ENCODE assay signal across 10 mouse cellular contexts in the genomic region with DNA sequence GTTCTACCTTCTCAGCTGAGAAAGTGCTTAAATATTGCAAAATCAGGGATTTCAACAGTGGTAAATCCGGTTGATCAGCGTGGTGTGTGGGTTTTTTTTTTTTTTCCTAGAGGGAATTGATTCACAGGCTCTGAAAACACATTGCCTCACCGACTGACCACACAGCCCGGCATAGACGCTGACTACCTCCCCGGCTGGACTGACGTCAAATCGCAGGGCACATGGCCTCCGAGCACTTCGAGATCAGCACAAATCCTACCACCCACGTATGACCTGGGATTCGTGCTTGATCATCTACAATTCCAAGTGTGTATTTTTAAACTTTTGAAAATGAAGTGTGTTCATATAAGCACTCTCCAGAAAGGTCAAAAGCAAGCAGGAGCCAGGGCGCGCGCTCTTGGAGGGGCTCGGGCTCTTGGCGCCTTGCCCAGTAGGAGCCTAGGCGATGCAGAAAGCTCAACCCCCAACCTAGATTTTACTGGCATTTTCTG.
DNase-seq lines count a peak whose midpoint lies in the region; ATAC-seq and TF ChIP-seq lines count a peak whose summit lies in the region.
"Had no signal": no experiment of that assay in that cellular context is flagged by ENCODE, and none has a peak within 500 bp of the region (broad histone marks: within the 10 kb centered on the region; RNA-seq: fewer than 3 reads in every experiment).

No protein-coding gene starts in this region.

- peak; percentile 19 to 27 for DNase-seq in cerebellum, adult 2 months
- DNase-seq in cerebellum, adult 11-12 months, result no peak
- DNase-seq in kidney, postnatal 14 days, result peak; percentile 5
- no peak for DNase-seq in kidney, adult 9 months
- no peak for DNase-seq in urinary bladder, adult 2 months (ENCODE audit: low spot score)

- H3K27me3 ChIP-seq in cerebellum, adult 2 months (ENCODE audit: control insufficient read depth, insufficient read depth, low read length), result no peaks in the 10 kb centered on the region
- no peaks in the 10 kb centered on the region for H3K27me3 ChIP-seq in limb, embryonic 13.5 days
- no peaks in the 10 kb centered on the region for H3K27me3 ChIP-seq in stomach, embryonic 14.5 days (ENCODE audit: control insufficient read depth, insufficient read depth, low read length)
- no peaks in the 10 kb centered on the region for H3K27me3 ChIP-seq in forebrain, embryonic 13.5 days
- H3K27me3 ChIP-seq: embryonic facial prominence, embryonic 12.5 days had no signal

- no peaks in the 10 kb centered on the region for H3K9me3 ChIP-seq in limb, embryonic 13.5 days
- no peaks in the 10 kb centered on the region for H3K9me3 ChIP-seq in stomach, embryonic 14.5 days (ENCODE audit: control insufficient read depth, low read depth, low read length)
- H3K9me3 ChIP-seq in forebrain, embryonic 13.5 days (replicated peaks), result no peaks in the 10 kb centered on the region
- H3K9me3 ChIP-seq: embryonic facial prominence, embryonic 12.5 days had no signal

- peaks cover 3% of the 10 kb centered on the region; the same call in 1 of the 2 replicates for H3K4me1 ChIP-seq in cerebellum, adult 2 months (ENCODE audit: control insufficient read depth, insufficient read depth, low read length)
- H3K4me1 ChIP-seq in limb, embryonic 13.5 days, result peaks cover 17% of the 10 kb centered on the region
- no peaks in the 10 kb centered on the region for H3K4me1 ChIP-seq in stomach, embryonic 14.5 days (ENCODE audit: control insufficient read depth, insufficient read depth, low read length)
- H3K4me1 ChIP-seq in forebrain, embryonic 13.5 days, result peaks cover 4% of the 10 kb centered on the region; the same call in 1 of the 2 replicates
- H3K4me1 ChIP-seq: embryonic facial prominence, embryonic 12.5 days had no signal

- 20% methylated on average over 18 of the region's 18 CpGs for whole genome bisulfite sequencing in cerebellum, adult 2 months
- WGBS in limb, embryonic 13.5 days, result 52% methylated on average over 18 of the region's 18 CpGs
- 30% methylated on average over 18 of the region's 18 CpGs for WGBS in stomach, embryonic 14.5 days
- 85% methylated on average over 18 of the region's 18 CpGs for WGBS in forebrain, embryonic 13.5 days

- no peak overlapping the region for H3K27ac ChIP-seq in cerebellum, adult 2 months (ENCODE audit: insufficient read depth, low read length)
- no peak overlapping the region for H3K27ac ChIP-seq in limb, embryonic 13.5 days
- no peak overlapping the region for H3K27ac ChIP-seq in stomach, embryonic 14.5 days (ENCODE audit: low read length)
- no peak overlapping the region for H3K27ac ChIP-seq in forebrain, embryonic 13.5 days
- H3K27ac ChIP-seq: embryonic facial prominence, embryonic 12.5 days; macrophage had no signal

- no peaks in the 10 kb centered on the region for H3K36me3 ChIP-seq in limb, embryonic 13.5 days
- no peaks in the 10 kb centered on the region for H3K36me3 ChIP-seq in stomach, embryonic 14.5 days (ENCODE audit: control insufficient read depth, insufficient read depth, low read length)
- H3K36me3 ChIP-seq in forebrain, embryonic 13.5 days (ENCODE audit: poor library complexity, severe bottlenecking), result no peaks in the 10 kb centered on the region
- H3K36me3 ChIP-seq: embryonic facial prominence, embryonic 12.5 days had no signal

- no peak for TF ChIP-seq POLR2A in cerebellum, adult 2 months (IDR thresholded peaks at IDR 0.05; ENCODE audit: borderline replicate concordance, insufficient read depth, low read length)

- peak; percentile 36 for ATAC-seq in limb, embryonic 13.5 days (ENCODE audit: low FRiP score, low read depth)
- no peak for ATAC-seq in stomach, embryonic 14.5 days (ENCODE audit: insufficient number of reproducible peaks, insufficient read depth, low FRiP score, low read depth)
- no peak for ATAC-seq in forebrain, embryonic 13.5 days

- no peak overlapping the region for H3K9ac ChIP-seq in limb, embryonic 13.5 days
- no peak overlapping the region for H3K9ac ChIP-seq in stomach, embryonic 14.5 days (replicated peaks; ENCODE audit: low read depth, low read length)
- no peak overlapping the region for H3K9ac ChIP-seq in forebrain, embryonic 13.5 days
- H3K9ac ChIP-seq: embryonic facial prominence, embryonic 12.5 days had no signal

- H3K4me2 ChIP-seq in limb, embryonic 13.5 days (replicated peaks), result peak overlapping the region; percentile 46
- H3K4me2 ChIP-seq in stomach, embryonic 14.5 days (replicated peaks; ENCODE audit: low read depth, low read length), result peak overlapping the region; percentile 27; the same call in 1 of the 2 replicates
- H3K4me2 ChIP-seq in forebrain, embryonic 13.5 days, result no peak overlapping the region
- H3K4me2 ChIP-seq: embryonic facial prominence, embryonic 12.5 days had no signal

- H3K4me3 ChIP-seq in cerebellum, adult 2 months (replicated peaks; ENCODE audit: insufficient read depth, low read depth, low read length), result peak overlapping the region; percentile 29
- H3K4me3 ChIP-seq in limb, embryonic 13.5 days, result no peak overlapping the region
- H3K4me3 ChIP-seq in stomach, embryonic 14.5 days (ENCODE audit: low read depth, low read length), result no peak overlapping the region
- H3K4me3 ChIP-seq in forebrain, embryonic 13.5 days, result no peak overlapping the region
- H3K4me3 ChIP-seq: embryonic facial prominence, embryonic 12.5 days had no signal

- no peak for TF ChIP-seq CTCF in cerebellum, adult 2 months (IDR thresholded peaks at IDR 0.05; ENCODE audit: borderline replicate concordance, insufficient read depth, low read depth, low read length)

Comparison
In these comparisons a context has a peak if more than half of its experiments do, and no peak if none do; other contexts are left out.
1. DNase-seq: peak in cerebellum, adult 2 months (2 of 2) and kidney, postnatal 14 days (single experiment); none in cerebellum, adult 11-12 months (single experiment), kidney, adult 9 months (single experiment) and urinary bladder, adult 2 months (single experiment).